Mouse (Mus musculus): Measurements from ENCODE around the gene Dock6. TPM values are rescaled to one million over a fixed set of nuclear protein-coding genes. Genes with fewer than 3 reads are reported as not detected.

Dock6 gene
- polyA plus RNA-seq, 1 experiment from 2014 or later, result 21.3 TPM

- H3K4me2 ChIP-seq, result no peak overlapping the region
- no peak overlapping the region for H3K27ac ChIP-seq (replicated peaks)
- no peaks in the 10 kb centered on the region for H3K27me3 ChIP-seq
- no peak overlapping the region for H3K9ac ChIP-seq
- no peaks in the 10 kb centered on the region for H3K36me3 ChIP-seq
- WGBS, result 93% methylated on average over 6 of the region's 6 CpGs
- no peak for ATAC-seq (ENCODE audit: low read depth)
- no peaks in the 10 kb centered on the region for H3K9me3 ChIP-seq
- no peak overlapping the region for H3K4me3 ChIP-seq
- no peaks in the 10 kb centered on the region for H3K4me1 ChIP-seq (replicated peaks)
These were observed 29.7 kb downstream of the Dock6 start for GRCm38 (mm10) chr9:21822686-21823085.

- Histone ChIP-seq H3K27ac (replicated peaks) (no peak overlapping the region), H3K4me1 (replicated peaks) (no peaks in the 10 kb centered on the region), H3K36me3 (no peaks in the 10 kb centered on the region), H3K27me3 (no peaks in the 10 kb centered on the region), H3K4me3 (no peak overlapping the region), H3K9me3 (no peaks in the 10 kb centered on the region), H3K9ac (no peak overlapping the region), H3K4me2 (no peak overlapping the region)
- 88% methylated on average over 12 of the region's 12 CpGs for WGBS
- no peak for ATAC-seq (ENCODE audit: low read depth)
These were observed 32.3 kb downstream of the Dock6 start for GRCm38 (mm10) chr9:21820183-21820582.

DNA sequence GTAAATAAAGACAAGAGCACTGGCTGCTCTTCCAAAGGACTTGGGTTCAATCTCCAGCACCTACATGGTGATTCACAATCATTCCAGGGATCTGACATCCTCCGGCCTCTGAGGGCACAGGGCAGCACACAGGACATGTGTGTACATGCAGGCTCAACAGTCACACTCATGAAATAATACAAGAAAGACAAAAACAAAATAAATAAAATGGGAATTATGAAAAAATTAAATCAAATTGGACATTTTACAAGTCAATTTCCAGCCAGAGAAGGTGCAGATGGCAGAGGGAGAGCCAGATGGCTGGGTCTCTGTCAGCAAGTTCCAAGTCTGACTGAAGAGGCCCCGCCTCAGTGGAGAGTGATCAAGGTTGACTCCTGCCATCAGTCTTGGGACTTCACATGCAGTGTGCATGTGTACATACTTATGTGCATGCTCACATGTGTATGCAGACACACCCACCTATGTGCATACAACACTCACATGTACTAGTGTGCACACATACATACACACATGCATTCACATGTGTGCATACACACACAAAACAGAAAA lies 33.2 kb downstream of the Dock6 start:
- Histone ChIP-seq H3K27me3 (no peaks in the 10 kb centered on the region), H3K4me2 (no peak overlapping the region), H3K36me3 (no peaks in the 10 kb centered on the region), H3K9me3 (no peaks in the 10 kb centered on the region), H3K4me3 (no peak overlapping the region), H3K27ac (replicated peaks) (no peak overlapping the region), H3K4me1 (replicated peaks) (no peaks in the 10 kb centered on the region), H3K9ac (no peak overlapping the region)
- 90% methylated on average over 2 of the region's 2 CpGs for WGBS
- no peak for ATAC-seq (ENCODE audit: low read depth)

DNA sequence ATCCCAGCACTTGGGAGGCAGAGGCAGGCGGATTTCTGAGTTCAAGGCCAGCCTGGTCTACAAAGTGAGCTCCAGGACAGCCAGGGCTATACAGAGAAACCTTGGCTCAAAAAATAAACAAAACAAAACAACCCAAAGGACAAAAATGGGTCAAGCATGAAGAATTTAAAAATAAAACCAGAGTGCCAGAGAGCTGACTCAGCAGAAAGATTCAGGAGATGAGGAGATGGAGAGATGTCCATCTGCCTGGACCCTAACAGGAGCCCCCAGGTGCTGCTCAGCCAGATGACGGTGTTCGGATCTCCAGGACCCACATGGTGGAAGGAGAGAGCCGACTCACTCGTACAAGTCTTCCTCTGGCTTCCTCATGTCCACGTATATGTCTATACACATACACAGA lies 33.9 kb downstream of the Dock6 start:
- WGBS, result 96% methylated on average over 6 of the region's 6 CpGs
- no peaks in the 10 kb centered on the region for H3K4me1 ChIP-seq (replicated peaks)

DNA sequence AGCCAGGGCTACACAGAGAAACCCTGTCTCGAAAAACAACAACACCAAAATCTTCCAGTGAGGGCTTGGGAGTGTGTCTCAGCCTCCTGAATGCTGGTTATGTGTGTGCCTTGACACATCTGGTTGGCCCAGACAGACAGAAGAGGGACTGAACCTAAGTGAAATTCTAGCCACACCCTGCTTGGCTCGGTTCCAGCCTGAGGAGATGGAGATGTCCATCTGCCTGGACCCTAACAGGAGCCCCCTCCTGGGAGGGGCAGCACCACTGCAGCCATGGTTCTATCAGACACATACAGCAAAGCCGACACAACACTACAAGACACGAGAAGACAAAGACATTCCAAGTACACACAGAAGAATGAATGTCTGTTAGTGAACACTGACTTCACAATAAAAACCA lies 34.3 kb downstream of the Dock6 start:
- WGBS, result 82% methylated on average over 4 of the region's 4 CpGs
- H3K4me1 ChIP-seq (replicated peaks), result no peaks in the 10 kb centered on the region
- H3K9me3 ChIP-seq, result no peaks in the 10 kb centered on the region
- H3K4me2 ChIP-seq, result no peak overlapping the region
- H3K36me3 ChIP-seq, result no peaks in the 10 kb centered on the region
- no peak overlapping the region for H3K9ac ChIP-seq
- ATAC-seq (ENCODE audit: low read depth), result no peak
- H3K4me3 ChIP-seq, result no peak overlapping the region
- H3K27me3 ChIP-seq, result no peaks in the 10 kb centered on the region
- no peak overlapping the region for H3K27ac ChIP-seq (replicated peaks)

More for the DNA sequence above, 33.9 kb downstream of the Dock6 start:
- no peak overlapping the region for H3K4me2 ChIP-seq
- H3K9me3 ChIP-seq, result no peaks in the 10 kb centered on the region
- no peak overlapping the region for H3K4me3 ChIP-seq
- H3K27me3 ChIP-seq, result no peaks in the 10 kb centered on the region
- ATAC-seq (ENCODE audit: low read depth), result no peak
- H3K27ac ChIP-seq (replicated peaks), result no peak overlapping the region
- no peaks in the 10 kb centered on the region for H3K36me3 ChIP-seq
- H3K9ac ChIP-seq, result no peak overlapping the region

GRCm38 (mm10) chr9:21816716-21817305 lies 35.6 kb downstream of the Dock6 start:
- no peak overlapping the region for H3K9ac ChIP-seq
- H3K4me2 ChIP-seq, result no peak overlapping the region
- H3K27ac ChIP-seq (replicated peaks), result no peak overlapping the region
- no peaks in the 10 kb centered on the region for H3K27me3 ChIP-seq
- H3K4me1 ChIP-seq (replicated peaks), result no peaks in the 10 kb centered on the region
- H3K9me3 ChIP-seq, result no peaks in the 10 kb centered on the region
- ATAC-seq (ENCODE audit: low read depth), result no peak
- no peak overlapping the region for H3K4me3 ChIP-seq
- no peaks in the 10 kb centered on the region for H3K36me3 ChIP-seq
- 75% methylated on average over 9 of the region's 9 CpGs for WGBS

GRCm38 (mm10) chr9:21811170-21811569 lies 41.3 kb downstream of the Dock6 start:
- no peaks in the 10 kb centered on the region for H3K9me3 ChIP-seq
- no peak for ATAC-seq (ENCODE audit: low read depth)
- H3K4me3 ChIP-seq, result no peak overlapping the region
- H3K27me3 ChIP-seq, result no peaks in the 10 kb centered on the region
- H3K4me1 ChIP-seq (replicated peaks), result no peaks in the 10 kb centered on the region
- no peaks in the 10 kb centered on the region for H3K36me3 ChIP-seq
- H3K9ac ChIP-seq, result no peak overlapping the region
- WGBS, result 86% methylated on average over 4 of the region's 5 CpGs
- no peak overlapping the region for H3K27ac ChIP-seq (replicated peaks)
- H3K4me2 ChIP-seq, result no peak overlapping the region

DNA sequence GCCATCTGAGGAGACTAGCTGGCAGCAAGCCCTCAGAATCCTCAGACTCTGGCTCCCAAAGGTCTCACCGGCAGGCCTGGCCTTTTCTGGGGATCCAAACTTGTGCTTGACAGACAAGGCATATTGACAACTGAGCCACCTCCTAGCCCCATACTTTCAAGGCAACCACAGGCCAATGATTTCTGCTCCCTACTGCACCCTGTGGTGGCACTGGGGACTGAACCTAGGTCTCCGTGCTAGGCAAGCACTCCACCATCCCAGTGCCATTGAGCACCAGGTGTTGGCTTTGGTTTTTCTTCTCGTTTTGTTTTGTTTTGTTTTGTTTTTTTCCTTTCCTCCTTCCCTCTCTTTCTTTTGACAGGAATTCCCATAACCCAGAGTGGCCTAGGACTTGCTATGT lies 43.9 kb downstream of the Dock6 start:
- ATAC-seq (ENCODE audit: low read depth), result no peak
- 65% methylated on average over 3 of the region's 3 CpGs for WGBS

DNA sequence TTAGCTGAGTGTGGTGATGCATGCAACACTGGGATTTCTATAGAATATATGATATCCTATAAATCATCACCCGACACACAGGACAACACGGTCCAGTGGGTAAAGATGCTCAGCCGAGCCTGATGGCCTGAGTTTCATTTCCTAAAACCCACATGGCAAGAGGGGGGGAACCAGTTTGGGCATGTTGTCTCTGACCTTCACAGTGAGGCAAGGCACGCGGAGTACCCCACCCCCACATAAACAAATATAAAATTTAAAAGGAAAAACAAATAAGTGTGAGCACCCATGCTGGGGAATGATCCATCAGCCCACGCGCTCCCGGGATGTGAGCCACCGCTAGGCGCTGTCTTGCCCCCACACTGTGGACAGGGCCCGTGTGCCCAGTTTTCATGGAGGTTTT lies 45.5 kb downstream of the Dock6 start:
- ATAC-seq (ENCODE audit: low read depth), result no peak
- H3K4me1 ChIP-seq (replicated peaks), result 0 out of 2 replicates have a peak, but pooled peaks cover 3% of the 10 kb centered on the region
- H3K9me3 ChIP-seq, result no peaks in the 10 kb centered on the region
- H3K36me3 ChIP-seq, result no peaks in the 10 kb centered on the region
- no peaks in the 10 kb centered on the region for H3K27me3 ChIP-seq
- H3K9ac ChIP-seq, result no peak overlapping the region
- 79% methylated on average over 11 of the region's 11 CpGs for WGBS
- H3K27ac ChIP-seq (replicated peaks), result no peak overlapping the region
- no peak overlapping the region for H3K4me3 ChIP-seq
- no peak overlapping the region for H3K4me2 ChIP-seq

More for the DNA sequence above, 43.9 kb downstream of the Dock6 start:
- H3K27ac ChIP-seq (replicated peaks), result no peak overlapping the region
- H3K36me3 ChIP-seq, result no peaks in the 10 kb centered on the region
- H3K4me2 ChIP-seq, result no peak overlapping the region
- no peak overlapping the region for H3K4me3 ChIP-seq
- no peak overlapping the region for H3K9ac ChIP-seq
- no peaks in the 10 kb centered on the region for H3K9me3 ChIP-seq
- 0 out of 2 replicates have a peak, but pooled peaks cover 3% of the 10 kb centered on the region for H3K4me1 ChIP-seq (replicated peaks)
- no peaks in the 10 kb centered on the region for H3K27me3 ChIP-seq

DNA sequence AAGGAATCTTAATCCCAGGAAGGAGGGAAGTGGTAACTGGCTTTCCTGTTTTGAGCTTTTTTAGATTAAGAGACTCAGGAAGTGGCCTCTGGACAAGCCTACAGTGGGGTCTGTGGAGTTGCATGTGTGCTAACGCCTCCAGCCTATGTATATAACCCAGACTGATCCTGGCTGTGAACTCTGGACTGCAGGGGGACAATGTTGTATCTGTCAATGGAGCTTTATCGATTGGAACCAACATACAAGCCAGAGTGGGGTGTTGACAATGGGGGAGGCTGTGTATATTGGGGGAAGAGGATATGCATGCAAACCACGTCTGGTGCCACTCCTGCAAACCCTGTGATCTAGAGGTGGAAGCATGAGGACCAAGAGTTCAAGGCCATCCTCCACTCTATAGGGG lies 46.1 kb downstream of the Dock6 start:
- WGBS, result 63% methylated on average over 3 of the region's 3 CpGs
- H3K9me3 ChIP-seq, result no peaks in the 10 kb centered on the region
- no peak overlapping the region for H3K4me2 ChIP-seq
- H3K4me3 ChIP-seq, result no peak overlapping the region
- ATAC-seq (ENCODE audit: low read depth), result no peak
- 0 out of 2 replicates have a peak, but pooled peaks cover 3% of the 10 kb centered on the region for H3K4me1 ChIP-seq (replicated peaks)
- no peak overlapping the region for H3K27ac ChIP-seq (replicated peaks)
- no peaks in the 10 kb centered on the region for H3K27me3 ChIP-seq
- H3K9ac ChIP-seq, result no peak overlapping the region
- no peaks in the 10 kb centered on the region for H3K36me3 ChIP-seq

DNA sequence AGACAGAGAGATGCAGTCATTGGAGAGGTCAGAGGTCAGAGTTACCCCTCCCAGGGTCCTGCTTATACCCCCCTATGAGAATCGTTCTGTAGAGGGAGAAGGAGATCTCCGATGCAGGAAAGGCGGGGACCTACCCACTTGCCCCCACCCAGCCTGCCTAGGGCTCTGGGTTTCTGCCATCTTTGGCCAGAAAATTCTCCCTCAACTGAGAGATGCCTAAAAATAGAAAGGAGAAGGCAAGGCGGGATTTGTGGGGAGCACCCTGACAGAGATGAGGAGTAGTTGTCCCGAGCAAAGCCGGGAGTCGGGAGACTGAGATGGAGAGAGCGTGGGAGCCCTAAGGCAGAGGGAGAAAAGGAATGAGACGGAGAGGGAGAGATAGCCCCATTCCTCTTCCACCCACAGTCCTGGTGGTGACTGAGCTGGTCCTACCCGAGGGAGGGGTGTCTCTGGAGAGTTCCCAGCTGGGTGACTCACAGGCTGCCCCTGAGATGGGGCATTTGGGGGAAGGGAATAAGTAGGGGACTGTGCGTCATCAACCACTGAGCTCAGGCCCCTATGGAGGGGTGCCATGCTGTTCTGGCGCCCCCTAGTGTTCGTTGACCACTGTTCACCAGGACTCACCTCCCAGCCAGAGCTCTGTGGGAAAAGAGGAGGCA lies 48.3 kb downstream of the Dock6 start:
- 46% methylated on average over 13 of the region's 13 CpGs for WGBS
- no peaks in the 10 kb centered on the region for H3K36me3 ChIP-seq
- H3K4me3 ChIP-seq, result no peak overlapping the region
- H3K4me1 ChIP-seq (replicated peaks), result 0 out of 2 replicates have a peak, but pooled peaks cover 3% of the 10 kb centered on the region
- no peak overlapping the region for H3K27ac ChIP-seq (replicated peaks)
- ATAC-seq (ENCODE audit: low read depth), result peak; percentile 92
- H3K4me2 ChIP-seq, result no peak overlapping the region
- no peaks in the 10 kb centered on the region for H3K9me3 ChIP-seq
- H3K27me3 ChIP-seq, result no peaks in the 10 kb centered on the region
- peak overlapping the region; percentile 35; the same call in 1 of the 2 replicates for H3K9ac ChIP-seq

- Histone ChIP-seq H3K27me3 (peaks cover 5% of the 10 kb centered on the region; the same call in 1 of the 2 replicates), H3K4me3 (no peak overlapping the region), H3K9ac (no peak overlapping the region), H3K27ac (replicated peaks) (no peak overlapping the region), H3K4me1 (replicated peaks) (peaks cover 25% of the 10 kb centered on the region), H3K9me3 (no peaks in the 10 kb centered on the region), H3K4me2 (no peak overlapping the region), H3K36me3 (no peaks in the 10 kb centered on the region)
- no peak for ATAC-seq (ENCODE audit: low read depth)
- 93% methylated on average over 7 of the region's 7 CpGs for WGBS
These were observed 50.8 kb downstream of the Dock6 start for GRCm38 (mm10) chr9:21801591-21801990.

Data from neural tube, embryonic 13.5 days (tissue).